Mouse (Mus musculus) gastrocnemius, postnatal 36 days (tissue): ENCODE results near the gene Dbp. TPM values are rescaled to one million over a fixed set of nuclear protein-coding genes. Genes with fewer than 3 reads are reported as not detected.

Experiments
- DNase-seq, 2 experiments: peaks; one replicate each; pipeline ENCODE4 v3.0.0; 2022
- intact Hi-C: fragments of 180-260 bp; cut with DNase I; formaldehyde crosslinking; loops from one replicate; pipeline ENCODE4 v1.15.1; 2025
- total RNA-seq, 2 experiments: library from RNA; stranded (reverse); gene quantifications; 2 replicates each; pipeline ENCODE4 v1.2.3; 2021

Gene Dbp
- total RNA-seq, 2 experiments from 2014 or later, result 52.8 to 118 TPM

- intact Hi-C loops, result no loop called here
- DNase-seq, result no peak
Observed at GRCm38 (mm10) chr7:45721234-45721571, 16.3 kb downstream of the Dbp start.

- DNase-seq, result peak in 1 of 2 experiments; percentile 13
Observed at GRCm38 (mm10) chr7:45721642-45722347, 16.9 kb downstream of the Dbp start.

GRCm38 (mm10) chr7:45722348-45722713, 17.4 kb downstream of the Dbp start:
- intact Hi-C loops, result no loop called here
- DNase-seq, result peak in 1 of 2 experiments; percentile 22

More at GRCm38 (mm10) chr7:45721642-45722347, 16.9 kb downstream of the Dbp start:
- intact Hi-C loops, result no loop called here

- DNase-seq, result peak in 1 of 2 experiments; percentile 6
- intact Hi-C loops, result no loop called here
Observed at GRCm38 (mm10) chr7:45723301-45723700, 18.4 kb downstream of the Dbp start.

- intact Hi-C loops, result no loop called here
- no peak for DNase-seq
Observed at GRCm38 (mm10) chr7:45723781-45724180, 18.9 kb downstream of the Dbp start.

GRCm38 (mm10) chr7:45725151-45725550, 20.3 kb downstream of the Dbp start:
- intact Hi-C loops, result no loop called here
- peak in 1 of 2 experiments; percentile 11 for DNase-seq

- DNase-seq, result no peak
- intact Hi-C loops, result no loop called here
Observed at GRCm38 (mm10) chr7:45725713-45726112, 20.8 kb downstream of the Dbp start, which contains the start of gene Spaca4. Spaca4 (minus strand) TSS chr7:45725813.

GRCm38 (mm10) chr7:45726419-45726818, 21.5 kb downstream of the Dbp start:
- no peak for DNase-seq
- intact Hi-C loops, result no loop called here

- intact Hi-C loops, result no loop called here
- DNase-seq, result no peak
Observed at GRCm38 (mm10) chr7:45727625-45728024, 22.7 kb downstream of the Dbp start.

- intact Hi-C loops, result loop anchor here (5.0 kb wide), 1 partner anchor 206 kb away; no protein-coding TSS in a partner anchor
- no peak for DNase-seq
Observed at GRCm38 (mm10) chr7:45730727-45731431, 26.0 kb downstream of the Dbp start.

GRCm38 (mm10) chr7:45733477-45733876, 28.6 kb downstream of the Dbp start:
- intact Hi-C loops, result loop anchor here (5.0 kb wide), 1 partner anchor 204 kb away; no protein-coding TSS in a partner anchor
- no peak for DNase-seq

- peak in 1 of 2 experiments; percentile 73 for DNase-seq
- intact Hi-C loops, result loop anchor here (1.0 kb wide), 1 partner anchor 61 kb away; no protein-coding TSS in a partner anchor
Observed at GRCm38 (mm10) chr7:45739162-45739763, 34.4 kb downstream of the Dbp start.

- intact Hi-C loops, result loop anchor here (1.0 kb wide), 1 partner anchor 60 kb away; no protein-coding TSS in a partner anchor
- DNase-seq, result no peak
Observed at GRCm38 (mm10) chr7:45739820-45740219, 34.9 kb downstream of the Dbp start.

GRCm38 (mm10) chr7:45741308-45741707, 36.4 kb downstream of the Dbp start:
- intact Hi-C loops, result no loop called here
- no peak for DNase-seq

GRCm38 (mm10) chr7:45741777-45742176, 36.9 kb downstream of the Dbp start:
- intact Hi-C loops, result no loop called here
- DNase-seq, result no peak

GRCm38 (mm10) chr7:45742338-45742737, 37.5 kb downstream of the Dbp start:
- DNase-seq, result no peak
- intact Hi-C loops, result no loop called here

- no peak for DNase-seq
Observed at GRCm38 (mm10) chr7:45744387-45744786, 39.5 kb downstream of the Dbp start.

GRCm38 (mm10) chr7:45746518-45746917, 41.6 kb downstream of the Dbp start:
- intact Hi-C loops, result no loop called here
- no peak for DNase-seq

More at GRCm38 (mm10) chr7:45744387-45744786, 39.5 kb downstream of the Dbp start:
- intact Hi-C loops, result no loop called here

- no peak for DNase-seq
- intact Hi-C loops, result no loop called here
Observed at GRCm38 (mm10) chr7:45747450-45747849, 42.6 kb downstream of the Dbp start.

GRCm38 (mm10) chr7:45748110-45748509, 43.2 kb downstream of the Dbp start:
- intact Hi-C loops, result no loop called here
- no peak for DNase-seq

- DNase-seq, result no peak
- intact Hi-C loops, result no loop called here
Observed at GRCm38 (mm10) chr7:45749401-45749800, 44.5 kb downstream of the Dbp start.
